Mouse (Mus musculus) frontal cortex, adult 2 months (tissue): Measurements from ENCODE around the gene Pygo1. TPM values are rescaled to one million over a fixed set of nuclear protein-coding genes. Genes with fewer than 3 reads are reported as not detected.

ENCODE experiments used
- DNase-seq, 2 experiments: peaks; one replicate each; pipeline ENCODE4 v3.0.0; 2022; ENCODE audit warnings: low spot score in 1 of 2; ENCODE audit errors: extremely low spot score in 1 of 2
- polyA plus RNA-seq: library from polyadenylated mRNA; depleted of rRNA; stranded (reverse); fragments of >200 nt; gene quantifications from 2 replicates; pipeline ENCODE4 v1.2.3, GENCODE M21; 2012; rRNA removed

Pygo1 gene
- 11.3 and 13.8 TPM in 2 replicates for polyA plus RNA-seq

DNA sequence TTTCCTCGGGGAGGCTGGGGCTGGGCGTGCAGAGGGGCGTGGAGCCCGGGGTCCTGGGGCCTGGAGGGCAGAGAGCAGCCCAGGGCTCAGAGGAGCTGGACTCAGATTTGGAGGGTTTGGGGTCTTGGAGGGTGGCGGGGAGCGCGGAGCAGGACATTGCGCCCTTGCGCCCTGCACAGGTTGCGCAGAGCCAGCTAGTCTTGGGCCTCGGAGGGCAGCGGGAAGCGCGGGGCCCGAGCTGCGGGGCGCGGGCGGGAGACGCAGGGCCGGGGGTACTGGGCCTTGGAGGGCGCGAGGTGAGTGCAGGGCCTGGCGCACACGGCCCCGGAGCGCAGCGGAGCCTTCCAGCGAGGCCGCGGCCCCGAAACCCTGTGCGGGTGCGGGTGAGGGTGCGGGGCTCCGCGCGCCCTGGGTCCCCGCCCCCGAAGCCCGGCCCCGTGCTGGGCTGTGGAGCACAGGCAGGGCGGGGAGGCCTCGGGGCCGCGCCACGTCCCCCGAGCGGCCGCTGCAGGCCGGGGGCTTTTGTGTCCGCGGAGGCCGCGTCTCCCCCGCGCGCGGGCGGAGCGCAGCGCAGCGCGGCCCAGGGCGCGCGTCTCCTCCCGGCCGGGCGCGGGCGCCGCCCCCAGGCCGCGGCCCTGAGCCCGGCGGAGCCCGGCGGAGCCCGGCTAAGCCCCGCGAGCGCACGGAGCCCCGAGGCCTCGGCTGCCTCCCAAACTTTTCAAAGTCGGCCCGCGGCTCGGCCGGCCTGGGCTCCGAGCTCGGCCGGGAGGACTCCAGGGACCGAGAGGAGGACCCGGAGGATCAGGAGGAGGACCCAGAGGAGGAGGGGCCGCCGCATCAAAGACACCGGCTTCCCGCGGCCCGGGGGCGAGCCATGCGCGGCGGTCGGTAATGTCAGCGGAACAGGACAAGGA, at the start of gene Pygo1:
TSS of gene Pygo1 (plus strand) at position 625 of the 914 bp plus-strand sequence.
- peak in 1 of 2 experiments; percentile 41 for DNase-seq

DNA sequence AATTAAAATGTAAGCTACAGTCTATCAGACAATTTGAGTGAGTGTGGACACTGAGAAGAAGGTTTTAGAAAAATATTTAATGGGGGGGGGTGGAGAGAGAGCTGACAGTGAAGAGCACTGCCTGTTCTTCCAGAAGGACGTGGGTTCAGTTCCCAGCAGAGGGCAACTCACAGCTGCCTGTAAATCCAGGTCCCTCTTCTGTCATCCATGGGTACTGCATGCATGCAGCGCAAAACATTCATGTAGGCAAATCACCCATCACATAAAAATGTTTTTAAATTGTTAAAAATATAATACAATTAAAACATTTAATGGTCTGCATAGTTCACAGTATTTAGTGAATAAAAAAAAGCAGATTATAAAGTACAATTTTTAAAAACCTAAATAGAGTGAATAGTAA, 49.6 kb upstream of the Pygo1 start:
- no peak for DNase-seq

DNA sequence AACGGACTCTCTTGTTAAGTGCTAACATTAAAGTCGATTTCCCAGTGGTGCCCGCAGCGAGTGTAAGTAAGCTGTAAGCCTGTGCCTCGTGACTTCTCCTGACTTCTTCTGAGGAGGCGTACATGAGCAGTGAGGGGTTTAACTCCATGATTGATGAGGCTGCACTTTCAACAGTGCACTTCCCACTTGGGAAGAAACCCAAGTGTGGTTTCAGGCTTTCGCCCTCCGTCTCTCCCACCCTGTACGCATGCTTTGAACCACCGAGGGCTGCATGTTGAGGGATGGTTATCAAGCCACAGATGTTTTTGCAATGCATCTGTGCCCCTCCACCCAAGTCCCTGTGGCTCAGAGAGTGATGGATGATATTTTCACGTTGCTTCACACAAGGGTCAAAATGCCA, 47.5 kb upstream of the Pygo1 start:
- DNase-seq: no peak

DNA sequence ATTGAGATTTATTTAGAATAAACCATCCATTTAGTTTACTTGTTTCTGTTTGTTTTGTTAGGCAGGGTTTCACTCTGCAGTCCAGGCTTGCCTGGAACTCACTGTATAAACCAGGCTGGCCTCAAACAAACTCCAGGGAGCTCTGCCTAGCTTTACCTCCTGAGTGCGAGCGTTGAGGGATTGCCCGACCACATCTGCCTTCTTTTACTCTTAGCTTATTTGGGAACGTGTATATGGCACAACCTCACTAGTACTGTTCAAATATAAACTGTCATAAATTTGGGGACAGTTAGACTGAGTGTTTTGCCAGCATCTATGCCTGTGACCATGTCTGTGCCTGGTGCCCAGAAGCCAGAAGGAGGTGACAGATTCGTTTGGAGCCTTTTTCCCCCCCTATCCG, 46.8 kb upstream of the Pygo1 start:
- no peak for DNase-seq

DNA sequence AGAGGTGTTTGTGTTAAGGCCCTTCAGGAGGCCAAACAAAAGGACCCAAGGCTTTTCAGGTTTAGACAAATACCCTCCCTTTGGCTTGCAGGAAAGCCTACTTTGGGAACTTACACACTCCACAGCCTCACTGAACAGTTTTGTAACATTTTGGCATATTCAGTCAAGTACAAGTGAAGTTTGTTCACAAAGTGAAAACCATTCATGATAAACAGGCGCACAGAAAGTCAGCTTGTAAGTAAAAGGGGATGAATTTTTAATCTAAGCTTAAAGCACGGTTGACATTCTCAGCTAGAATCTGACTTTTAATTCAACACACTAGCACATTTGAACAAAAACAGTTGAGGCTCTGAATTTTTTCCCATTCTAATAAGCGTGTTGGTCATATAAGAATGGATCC, 45.8 kb upstream of the Pygo1 start:
- DNase-seq: no peak

DNA sequence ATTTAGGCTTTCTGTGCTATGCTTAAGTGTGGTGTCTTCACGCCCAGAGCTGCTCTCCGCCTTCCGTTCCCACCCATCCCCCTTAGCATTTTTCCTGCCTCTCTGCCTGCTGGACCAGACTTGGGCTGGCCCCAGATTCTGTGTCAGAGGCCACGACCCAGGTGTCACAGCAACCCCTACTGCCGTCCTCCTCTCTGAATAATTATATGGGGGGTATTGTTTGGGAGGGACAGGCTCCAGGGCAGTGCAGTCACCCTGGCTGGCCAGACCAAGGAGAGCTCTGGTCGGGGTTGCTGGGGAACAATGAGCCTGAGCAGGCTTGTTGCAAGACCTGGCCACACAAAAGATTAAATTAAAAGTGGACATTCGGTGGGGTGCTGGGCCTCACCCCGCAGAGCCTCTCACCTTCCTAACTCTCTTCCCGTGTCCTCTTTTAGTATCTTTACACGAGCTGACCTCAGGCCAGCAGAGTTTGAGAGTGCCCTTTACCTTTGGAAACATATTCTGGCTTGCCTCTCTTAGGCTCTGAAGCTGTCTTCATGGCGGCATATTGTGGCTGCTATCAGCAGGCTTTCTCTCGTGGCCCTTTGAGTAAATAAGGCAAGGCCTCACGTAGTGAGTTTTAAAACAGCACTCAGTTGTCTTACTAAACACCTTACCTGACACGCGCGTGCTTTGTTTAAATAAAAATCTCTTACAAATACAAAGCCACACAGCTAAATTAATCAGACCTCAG, 45.1 kb upstream of the Pygo1 start:
- DNase-seq: no peak

DNA sequence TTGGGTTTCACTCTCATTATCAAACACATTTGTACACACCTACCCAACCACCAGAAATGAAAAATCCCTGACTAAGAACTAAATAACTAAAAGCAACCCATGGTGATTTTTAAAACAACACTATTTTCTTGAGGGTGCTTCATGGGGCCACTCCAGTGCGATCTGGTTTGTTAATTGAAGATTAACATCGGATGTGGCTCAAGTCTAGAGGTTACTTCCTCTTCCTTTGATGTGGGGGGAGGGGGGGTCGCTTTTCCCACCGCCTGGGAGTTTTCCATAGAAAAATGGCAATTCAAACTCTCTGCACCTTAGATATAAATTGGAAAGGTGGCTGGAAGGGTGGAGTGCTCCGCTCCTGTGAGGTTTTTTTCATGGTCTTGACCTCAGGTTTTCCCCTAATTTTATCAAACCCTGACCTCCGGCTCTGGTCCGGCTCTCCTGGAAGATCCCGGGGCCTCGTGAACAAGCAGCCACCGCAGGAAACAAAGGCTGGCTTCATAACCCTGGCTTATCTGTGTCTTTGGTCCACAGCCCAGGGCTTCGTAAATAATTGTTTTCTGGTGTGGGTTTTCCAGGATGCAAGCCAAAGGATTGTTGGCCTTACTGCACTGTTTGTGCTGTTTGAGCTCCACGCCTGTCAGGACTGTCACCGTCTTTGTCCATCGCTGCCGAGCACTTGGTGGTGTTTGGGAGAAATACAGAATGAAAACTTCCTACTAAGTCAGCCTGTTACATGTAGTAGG, 44.2 kb upstream of the Pygo1 start:
- DNase-seq: peak in 1 of 2 experiments; percentile 21

DNA sequence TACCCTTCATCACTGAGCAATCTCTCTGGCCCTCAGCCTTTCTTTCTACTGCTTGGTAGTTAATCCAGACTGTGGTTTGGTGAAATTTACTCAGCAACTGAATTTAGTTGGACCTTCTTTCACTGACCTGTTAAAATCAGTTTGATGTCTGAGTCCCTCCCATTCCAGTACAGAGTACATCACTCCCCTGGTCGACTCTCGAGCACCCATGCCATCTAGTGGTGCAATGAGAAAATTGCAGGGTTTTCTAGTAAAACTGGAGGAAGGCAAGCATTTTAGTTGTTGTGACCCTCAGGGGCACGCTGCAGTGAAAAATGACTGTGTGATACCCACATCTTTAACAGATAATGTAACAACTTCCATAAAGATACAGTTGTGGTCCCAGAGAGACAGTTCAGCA, 41.5 kb upstream of the Pygo1 start:
- DNase-seq: peak in 1 of 2 experiments; percentile 79

DNA sequence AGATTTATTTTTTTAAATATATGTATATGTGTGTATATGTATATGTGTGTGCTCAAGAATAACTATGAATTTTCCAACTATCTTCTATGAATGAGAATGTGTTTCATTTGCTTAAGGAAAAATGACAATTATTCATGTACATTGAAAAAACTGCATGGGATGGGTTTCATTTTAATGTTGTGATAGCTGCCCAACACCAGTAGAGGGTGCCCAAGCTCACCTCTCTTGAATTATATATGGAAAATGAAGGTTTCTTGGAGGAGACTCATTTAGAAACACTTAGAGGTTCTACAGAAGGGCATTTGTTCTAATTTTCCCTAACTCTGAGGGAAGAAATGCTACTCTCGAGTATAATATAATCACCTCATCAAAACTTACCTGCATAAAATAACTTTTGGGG, 35.7 kb upstream of the Pygo1 start:
- peak in 1 of 2 experiments; percentile 69 for DNase-seq

DNA sequence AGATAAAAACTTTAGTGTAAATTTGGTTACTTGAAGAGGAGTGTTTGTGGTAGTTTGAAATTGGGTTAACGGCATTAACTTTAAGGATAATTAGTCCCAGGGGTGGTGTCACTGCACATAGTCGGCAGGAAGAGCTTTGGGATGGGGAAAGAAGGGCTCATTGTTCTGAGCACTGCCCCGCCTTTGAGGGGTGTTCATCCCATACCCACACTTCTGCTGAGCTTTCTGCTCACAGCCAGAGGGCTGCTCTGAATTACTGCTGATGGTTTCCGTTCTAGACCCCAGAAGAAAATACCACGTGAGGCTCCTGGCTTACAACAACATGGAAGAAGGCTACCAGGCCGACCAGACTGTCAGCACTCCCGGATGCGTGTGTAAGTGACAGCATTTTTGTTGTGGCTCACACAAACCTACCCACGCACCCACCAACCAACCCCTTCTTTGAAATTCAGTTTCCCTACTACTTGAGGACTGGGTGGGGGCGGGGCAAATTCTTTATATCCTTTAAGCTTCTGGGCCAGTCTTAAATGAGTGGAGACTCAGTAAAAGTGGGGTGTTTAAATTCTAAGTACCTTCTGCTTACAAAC, 34.9 kb upstream of the Pygo1 start:
- no peak for DNase-seq

DNA sequence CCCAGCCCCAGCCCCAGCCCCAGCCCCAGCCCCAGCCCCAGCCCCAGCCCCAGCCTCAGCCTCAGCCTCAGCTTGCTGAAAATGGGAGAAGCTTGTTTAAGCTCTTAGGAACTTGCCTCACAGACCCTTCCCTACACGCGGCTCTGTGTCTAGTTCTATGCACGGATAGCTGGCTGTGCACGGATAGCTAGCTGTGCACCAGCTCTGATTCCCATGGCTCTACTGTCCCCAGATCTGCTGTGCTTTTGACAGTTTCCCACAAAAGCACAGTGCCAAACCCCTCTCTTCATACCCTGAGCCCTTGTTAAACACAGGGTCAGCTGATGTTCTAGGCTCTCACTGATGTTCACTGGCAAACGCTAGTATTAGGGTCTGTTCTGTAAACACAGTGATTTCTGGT, 32.7 kb upstream of the Pygo1 start:
- DNase-seq: no peak

DNA sequence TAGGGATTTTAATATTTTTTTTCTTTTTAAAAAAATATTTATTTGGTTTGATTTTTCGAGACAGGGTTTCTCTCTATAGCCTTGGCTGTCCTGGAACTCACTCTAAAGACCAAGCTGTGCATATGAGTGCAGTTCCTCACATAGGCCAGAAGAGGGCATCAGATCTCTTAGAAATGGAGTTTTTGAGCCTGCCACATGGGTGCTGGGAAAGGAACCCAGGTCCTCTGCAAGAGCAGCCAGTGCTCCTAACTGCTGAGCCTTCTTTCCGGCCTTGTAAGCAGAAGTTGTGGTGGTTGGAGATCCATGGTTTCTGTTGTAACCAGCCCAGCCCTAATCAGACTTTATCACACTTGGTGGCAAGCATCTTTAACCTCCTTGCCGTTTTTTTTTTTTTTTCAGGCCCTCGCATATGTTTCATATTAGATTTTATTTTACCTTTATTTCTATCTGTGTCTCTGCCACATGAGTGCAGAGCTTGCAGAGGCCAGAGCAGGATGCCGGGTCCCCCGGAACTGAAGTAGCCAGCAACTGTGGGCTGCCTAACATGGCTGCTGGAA, 30.6 kb upstream of the Pygo1 start:
- no peak for DNase-seq

DNA sequence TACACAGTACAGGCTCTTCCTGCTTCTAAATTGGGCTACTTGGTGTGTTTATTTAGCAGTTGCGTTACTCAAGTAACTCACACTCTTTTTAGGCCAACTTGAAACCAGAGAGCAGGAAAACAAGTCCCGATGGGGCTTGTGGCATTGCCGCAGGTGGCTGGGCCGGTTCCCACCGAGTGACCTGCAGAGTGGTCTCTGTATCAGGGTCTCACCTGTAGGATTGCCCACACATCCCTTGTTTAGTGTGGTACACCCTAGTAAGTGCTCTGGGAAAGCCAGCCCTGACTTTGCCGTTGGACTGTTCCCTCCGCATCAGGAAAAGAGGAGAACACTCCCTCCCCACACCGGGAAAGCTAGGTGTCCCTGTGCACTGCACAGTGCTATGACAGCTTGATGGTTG, 23.4 kb upstream of the Pygo1 start:
- DNase-seq: no peak

DNA sequence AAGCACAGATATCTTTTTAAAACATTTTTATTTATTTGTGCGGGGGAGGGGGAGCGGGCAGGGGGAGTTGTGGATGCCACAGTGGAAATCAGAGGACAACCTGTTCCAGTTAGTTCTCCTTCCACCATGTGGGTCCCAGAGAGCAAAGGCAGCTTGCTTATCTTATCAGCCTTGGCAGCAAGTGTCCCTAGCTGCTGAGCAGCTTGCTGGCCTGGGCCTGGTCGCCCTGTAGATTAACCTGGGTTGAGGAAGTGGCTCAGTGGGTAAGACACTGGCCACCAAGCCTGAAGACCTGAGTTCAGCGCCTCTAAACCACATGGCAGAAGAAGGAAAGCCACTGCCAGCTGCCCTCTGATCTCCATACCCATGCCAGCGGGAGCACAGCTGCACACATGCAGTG, 22.8 kb upstream of the Pygo1 start:
- DNase-seq: no peak

DNA sequence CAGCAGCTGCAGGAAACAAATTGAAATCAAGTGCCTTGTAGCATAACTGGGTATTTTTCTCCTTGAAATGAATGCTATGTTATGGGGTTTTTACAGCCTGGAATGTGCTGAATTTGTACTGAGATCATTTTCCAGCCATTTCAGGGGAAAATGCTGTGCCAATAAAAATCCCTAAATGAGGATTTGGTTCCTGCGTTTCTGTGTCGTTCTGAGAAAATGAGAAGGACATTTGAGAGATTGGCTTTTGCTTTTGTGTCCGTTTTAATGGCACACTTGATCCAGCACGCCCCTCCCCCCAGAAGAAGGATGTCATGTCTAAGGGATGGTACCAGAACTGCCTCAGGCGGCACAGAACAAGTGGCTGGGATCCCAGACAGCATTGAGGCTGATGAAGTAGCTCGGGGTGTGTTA, 18.7 kb upstream of the Pygo1 start:
- DNase-seq: peak in 1 of 2 experiments; percentile 26

DNA sequence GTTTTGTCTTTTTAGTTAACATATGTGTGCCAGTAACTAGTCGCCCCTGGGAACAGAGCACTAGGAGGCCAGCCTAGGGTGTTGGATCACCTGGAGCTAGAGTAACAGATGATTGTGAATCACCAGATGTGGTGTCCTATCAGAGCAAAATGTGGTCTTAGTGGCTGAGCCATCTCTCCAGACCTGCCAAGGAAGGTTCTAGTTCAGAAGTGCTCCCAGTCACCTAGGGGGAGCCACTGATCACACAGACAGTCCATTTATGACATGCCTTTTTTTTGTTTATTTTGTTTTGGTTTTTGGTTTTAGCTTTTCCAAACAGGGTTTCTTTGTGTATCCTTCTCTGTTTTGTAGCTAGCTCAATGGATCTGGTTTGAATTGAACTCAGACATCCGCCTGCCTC, 14.1 kb upstream of the Pygo1 start:
- no peak for DNase-seq

DNA sequence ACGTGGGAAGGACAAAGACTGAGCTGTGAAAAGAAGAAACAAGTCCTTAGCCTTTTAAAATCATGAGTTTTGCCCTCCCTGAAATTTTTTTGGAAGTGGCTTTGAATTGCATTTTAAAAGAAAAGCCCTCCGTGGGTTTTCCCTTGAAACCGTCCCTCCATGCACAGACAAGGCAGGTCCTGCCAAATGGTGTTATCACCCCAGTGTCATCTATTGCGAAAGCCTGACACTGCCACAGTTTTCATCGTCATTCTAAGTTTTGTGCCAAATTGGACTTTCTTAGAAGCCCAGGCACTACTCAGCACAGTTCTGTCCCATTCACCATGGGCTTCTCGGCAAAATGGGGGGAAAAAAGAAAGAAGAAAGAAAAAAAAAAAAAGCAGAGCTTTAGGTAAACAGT, 11.9 kb upstream of the Pygo1 start:
- DNase-seq: no peak

DNA sequence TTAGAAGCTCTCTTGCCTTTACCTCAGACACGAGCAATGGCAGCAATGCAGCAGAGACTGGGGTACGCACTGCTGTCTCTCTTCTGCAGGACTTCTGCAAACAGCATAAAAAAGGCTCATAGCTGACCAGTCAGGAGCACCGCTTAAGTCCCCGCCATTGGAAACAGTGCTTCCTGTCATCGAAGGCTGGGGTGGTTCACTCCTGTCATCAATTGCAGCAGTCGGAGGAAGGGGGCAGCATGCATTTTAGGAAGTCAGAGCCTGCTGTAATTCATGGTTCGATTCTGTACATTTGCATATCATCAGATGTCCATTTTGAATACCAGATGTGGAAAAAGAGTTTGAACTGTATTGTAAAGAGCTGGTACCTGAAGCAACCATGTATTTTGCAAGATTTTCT, 9.7 kb upstream of the Pygo1 start:
- no peak for DNase-seq

DNA sequence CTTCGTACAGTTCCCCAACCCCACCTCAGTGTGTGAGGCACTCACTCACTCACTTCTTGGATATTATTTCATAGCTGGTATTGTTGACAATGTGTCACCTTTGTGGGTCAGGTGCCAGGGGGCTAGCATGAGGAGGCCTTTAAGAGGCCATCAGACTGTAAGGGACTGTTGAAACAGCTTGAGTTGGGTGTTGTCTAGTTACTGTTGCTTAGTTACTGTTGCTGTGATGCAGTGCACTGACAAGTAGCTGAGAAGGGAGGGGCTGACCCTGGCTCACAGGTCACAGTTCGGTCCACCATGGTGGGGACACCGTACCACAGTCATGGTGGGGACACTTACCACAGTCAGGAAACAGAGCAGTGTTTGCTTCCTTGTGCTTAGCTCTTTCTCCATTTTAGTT, 2.4 kb upstream of the Pygo1 start:
- no peak for DNase-seq

DNA sequence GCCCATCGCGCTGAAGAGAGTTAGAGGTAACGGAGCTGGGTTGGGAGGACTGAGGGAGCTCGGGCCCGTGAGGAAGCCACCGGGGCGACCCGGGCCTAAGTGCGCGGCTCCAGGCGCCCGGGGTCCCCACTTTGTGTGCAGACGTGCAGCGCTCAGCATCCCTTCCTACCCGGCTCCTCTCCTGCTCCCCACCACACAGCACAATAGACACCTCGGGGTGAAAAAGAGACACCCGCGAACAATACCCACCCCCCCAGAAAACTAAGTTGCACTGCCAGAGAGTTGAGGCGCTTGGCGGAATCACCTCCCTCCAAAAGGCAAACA, 452 bp downstream of the Pygo1 start:
- no peak for DNase-seq
